Mouse (Mus musculus) hematopoietic multipotent progenitor cell, adult 10-12 weeks (in vitro differentiated cells): ENCODE measurements around the gene Nlrp14. TPM values are rescaled to one million over a fixed set of nuclear protein-coding genes. Genes with fewer than 3 reads are reported as not detected.

Experiments used
- polyA plus RNA-seq: library from polyadenylated mRNA; stranded (reverse); fragments of >175 nt; gene quantifications from 2 replicates; pipeline ENCODE4 v1.2.3, GENCODE M21; 2012; ENCODE audit warnings: low replicate concordance

Nlrp14 gene
- polyA plus RNA-seq: not detected in 2 replicates

DNA sequence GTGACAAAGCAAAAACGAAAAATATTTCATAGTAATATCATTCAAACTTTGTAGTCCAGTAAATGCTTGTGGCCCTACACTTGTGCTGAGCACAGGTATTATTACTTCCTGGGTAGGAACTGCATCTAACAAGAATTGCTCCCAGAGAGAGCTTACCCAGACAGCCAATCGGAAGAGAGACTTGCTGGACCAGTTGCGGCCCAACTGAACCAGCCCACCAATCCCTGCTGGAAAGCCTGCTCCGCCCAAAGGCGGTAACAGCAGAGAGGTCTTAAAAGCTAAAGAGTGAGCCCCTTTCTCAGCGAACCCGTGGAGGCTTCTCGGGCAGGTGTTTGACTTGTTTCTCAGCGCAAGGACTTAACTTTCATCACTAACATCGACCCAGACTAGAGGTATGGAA, at the start of gene Nlrp14:
TSS of gene Nlrp14 (plus strand) at position 301 of the 400 bp plus-strand sequence.

GRCm38 (mm10) chr7:107130983-107131382, 35.8 kb upstream of the Nlrp14 start, which contains the start of gene Olfr715:
Gene Olfr715 (minus strand): TSS chr7:107131083.

GRCm38 (mm10) chr7:107138027-107138426, 28.8 kb upstream of the Nlrp14 start, which contains the start of gene Olfr716:
Gene Olfr716 (plus strand): TSS chr7:107138327.

GRCm38 (mm10) chr7:107209204-107209860, 42.5 kb downstream of the Nlrp14 start, which contains the start of gene Rbmxl2:
Gene Rbmxl2 (plus strand): TSS chr7:107209445.

Other genes starting within 250 kb of the Nlrp14 start
- gene Olfr709-ps1, start 234.8 kb upstream of the Nlrp14 start, polyA plus RNA-seq: not detected in 2 replicates
- gene Olfr710, start 218.7 kb upstream of the Nlrp14 start, polyA plus RNA-seq: not detected in 2 replicates
- gene Olfr6, start 203.1 kb upstream of the Nlrp14 start, polyA plus RNA-seq: 0.03 TPM in 1 of 2 replicates, not detected in the other
- not detected in 2 replicates for gene Olfr711, start 191.5 kb upstream of the Nlrp14 start, polyA plus RNA-seq
- gene Olfr2, start 160.9 kb upstream of the Nlrp14 start, polyA plus RNA-seq: not detected in 2 replicates
- gene Olfr713, start 135.8 kb upstream of the Nlrp14 start, polyA plus RNA-seq: not detected in 2 replicates
- gene Olfr714, start 96.0 kb upstream of the Nlrp14 start, polyA plus RNA-seq: not detected in 2 replicates
- not detected in 2 replicates for gene Olfr17, start 73.8 kb upstream of the Nlrp14 start, polyA plus RNA-seq
- gene Olfr715b, start 56.6 kb upstream of the Nlrp14 start, polyA plus RNA-seq: not detected in 2 replicates
- not detected in 2 replicates for gene Olfr715, start 35.9 kb upstream of the Nlrp14 start, polyA plus RNA-seq
- not detected in 2 replicates for gene Olfr716, start 28.7 kb upstream of the Nlrp14 start, polyA plus RNA-seq
- gene Rbmxl2, start 42.5 kb downstream of the Nlrp14 start, polyA plus RNA-seq: not detected in 2 replicates
- gene Syt9, start 203.7 kb downstream of the Nlrp14 start, polyA plus RNA-seq: not detected in 2 replicates